Comparison of ENCODE assay signal across 17 mouse cellular contexts in the genomic region with DNA sequence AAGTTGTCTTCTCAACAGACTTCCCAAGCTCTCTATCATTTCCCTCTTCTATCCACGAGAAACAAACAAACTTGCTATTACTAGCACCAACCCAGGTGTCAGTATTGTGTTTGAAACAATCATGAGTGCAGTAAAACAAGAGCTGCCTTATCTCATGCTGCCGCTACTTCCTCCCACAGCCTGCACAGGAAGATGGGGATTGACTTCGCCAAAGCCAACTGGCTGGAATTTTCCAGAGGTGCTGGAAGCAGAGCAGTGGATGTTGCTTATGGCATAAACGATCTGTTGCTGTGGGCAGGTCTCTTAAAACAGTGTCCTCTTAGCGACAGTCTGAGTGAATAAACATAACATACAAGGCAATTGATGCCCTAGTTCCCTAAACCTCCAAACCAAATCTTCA. TPM values are rescaled to one million over a fixed set of nuclear protein-coding genes. Genes with fewer than 3 reads are reported as not detected.
DNase-seq lines count a peak whose midpoint lies in the region.
"Had no signal": no experiment of that assay in that cellular context is flagged by ENCODE, and none has a peak within 500 bp of the region (broad histone marks: within the 10 kb centered on the region; RNA-seq: fewer than 3 reads in every experiment).

No protein-coding gene starts in this region.

- intact Hi-C loops in heart, postnatal 10 days (cut with DNase I) = no loop called here

- peak; percentile 26 for DNase-seq in kidney, adult 9 months
- no peak for DNase-seq in kidney, postnatal 4 days
- DNase-seq in heart, postnatal 10 days = peak; percentile 31 to 43
- peak; percentile 34 for DNase-seq in lung, postnatal 36 days
- no peak for DNase-seq in right cerebral cortex, postnatal 4 days
- DNase-seq in adrenal gland, adult (ENCODE audit: inconsistent age in 2 of 2, low spot score in 1 of 2) = no peak
- no peak for DNase-seq in testis, postnatal 10 days (ENCODE audit: low spot score)
- DNase-seq: adrenal gland, postnatal 14 days; cerebellum, adult 9-10 months; liver had no signal

- H3K27ac ChIP-seq in brown adipose tissue, adult 24 weeks (replicated peaks; ENCODE audit: low read depth, low read length) = 0 out of 2 replicates have a peak overlapping the region, but pooled peaks have one; percentile 10
- H3K27ac ChIP-seq: embryonic facial prominence, embryonic 15.5 days; forebrain, embryonic 12.5 days; hindbrain, embryonic 15.5 days; kidney, postnatal 0 days; lung, embryonic 15.5 days; midbrain, embryonic 15.5 days had no signal

- H3K4me3 ChIP-seq in brown adipose tissue, adult 24 weeks (ENCODE audit: insufficient read depth, low read depth, low read length) = no peak overlapping the region
- H3K4me3 ChIP-seq: embryonic facial prominence, embryonic 15.5 days; forebrain, embryonic 12.5 days; hindbrain, embryonic 15.5 days; lung, embryonic 15.5 days; midbrain, embryonic 15.5 days had no signal

- peaks cover 2% of the 10 kb centered on the region; the same call in 1 of the 2 replicates for H3K4me1 ChIP-seq in brown adipose tissue, adult 24 weeks (ENCODE audit: control insufficient read depth, insufficient read depth, insufficient read length, low read length)
- H3K4me1 ChIP-seq: embryonic facial prominence, embryonic 15.5 days; forebrain, embryonic 12.5 days; hindbrain, embryonic 15.5 days; lung, embryonic 15.5 days; midbrain, embryonic 15.5 days had no signal

RNA-seq across cellular contexts. Expression of gene Katnbl1, which starts 4.4 kb away (rescaled TPM):
- polyA plus RNA-seq in brown adipose tissue, adult 24 weeks (2012; ENCODE audit: insufficient read depth, insufficient read length, missing spikeins) = 6.1 and 8.6 TPM in 2 replicates
- total RNA-seq in heart, postnatal 10 days (2021) = 10 to 100 TPM in 1 of 2 experiments, 1 to 10 TPM in 1; 9.4 to 10.8 TPM

RNA-seq across cellular contexts. Expression of gene Emc4, which starts 6.8 kb away (rescaled TPM):
- 122 and 128 TPM in 2 replicates for polyA plus RNA-seq in brown adipose tissue, adult 24 weeks (2012; ENCODE audit: insufficient read depth, insufficient read length, missing spikeins)
- 10 to 100 TPM; 66.9 to 71.3 TPM for total RNA-seq in heart, postnatal 10 days (2021)

Comparison
In these comparisons a context has a peak if more than half of its experiments do, and no peak if none do; other contexts are left out.
1. DNase-seq: peak in kidney, adult 9 months (single experiment), heart, postnatal 10 days (2 of 2) and lung, postnatal 36 days (single experiment); none in kidney, postnatal 4 days (0 of 2), right cerebral cortex, postnatal 4 days (single experiment), adrenal gland, adult (0 of 2) and testis, postnatal 10 days (single experiment).